10 mouse cellular contexts compared by ENCODE assay signal in genomic region chr14:22647879-22648611, GRCm38 (mm10).
DNase-seq lines count a peak whose midpoint lies in the region; ATAC-seq and TF ChIP-seq lines count a peak whose summit lies in the region.
"Had no signal": no experiment of that assay in that cellular context is flagged by ENCODE, and none has a peak within 500 bp of the region (broad histone marks: within the 10 kb centered on the region; RNA-seq: fewer than 3 reads in every experiment).

No protein-coding gene starts in this region.

- peak overlapping the region; percentile 76 for H3K27ac ChIP-seq in embryonic facial prominence, embryonic 10.5 days (replicated peaks)
- no peak overlapping the region for H3K27ac ChIP-seq in intestine, embryonic 15.5 days
- H3K27ac ChIP-seq in lung, embryonic 15.5 days: peak overlapping the region; percentile 53
- no peak overlapping the region for H3K27ac ChIP-seq in layer of hippocampus, adult 2 months
- H3K27ac ChIP-seq: limb, embryonic 13.5 days; neural tube, embryonic 12.5 days had no signal

- H3K36me3 ChIP-seq in embryonic facial prominence, embryonic 10.5 days (replicated peaks): no peaks in the 10 kb centered on the region
- no peaks in the 10 kb centered on the region for H3K36me3 ChIP-seq in intestine, embryonic 15.5 days
- H3K36me3 ChIP-seq in lung, embryonic 15.5 days: no peaks in the 10 kb centered on the region
- H3K36me3 ChIP-seq: limb, embryonic 13.5 days; neural tube, embryonic 12.5 days had no signal

- TF ChIP-seq POLR2A in brain, embryonic 14.5 days (IDR thresholded peaks at IDR 0.05; ENCODE audit: borderline replicate concordance, extremely low read depth, insufficient read depth, insufficient read length, poor library complexity, severe bottlenecking): no peak

- no peaks in the 10 kb centered on the region for H3K9me3 ChIP-seq in embryonic facial prominence, embryonic 10.5 days
- no peaks in the 10 kb centered on the region for H3K9me3 ChIP-seq in intestine, embryonic 15.5 days
- no peaks in the 10 kb centered on the region for H3K9me3 ChIP-seq in lung, embryonic 15.5 days
- H3K9me3 ChIP-seq: limb, embryonic 13.5 days; neural tube, embryonic 12.5 days had no signal

- peak; percentile 30 for DNase-seq in brain, embryonic 14.5 days (ENCODE audit: low read depth)
- peak; percentile 51 for DNase-seq in embryonic facial prominence, embryonic 10.5 days (ENCODE audit: low spot score)
- DNase-seq in thymus, adult 18-20 months: no peak
- DNase-seq in layer of hippocampus, adult 2 months (ENCODE audit: low spot score in 2 of 2): no peak
- DNase-seq in left cerebral cortex, postnatal 36 days (ENCODE audit: low spot score in 2 of 2): no peak

- 49% methylated on average over 9 of the region's 9 CpGs for WGBS in embryonic facial prominence, embryonic 10.5 days
- WGBS in intestine, embryonic 15.5 days: 33% methylated on average over 9 of the region's 9 CpGs
- WGBS in lung, embryonic 15.5 days: 22% methylated on average over 9 of the region's 9 CpGs

- no peak for TF ChIP-seq CTCF in brain, embryonic 14.5 days (IDR thresholded peaks at IDR 0.05; ENCODE audit: borderline replicate concordance, extremely low read depth, insufficient read depth, insufficient read length)
- no peak for TF ChIP-seq CTCF in layer of hippocampus, adult 2 months (conservative IDR thresholded peaks at IDR 0.05)

- peaks cover 40% of the 10 kb centered on the region for H3K27me3 ChIP-seq in embryonic facial prominence, embryonic 10.5 days (replicated peaks; ENCODE audit: low read depth, poor library complexity, severe bottlenecking)
- H3K27me3 ChIP-seq in intestine, embryonic 15.5 days (replicated peaks): no peaks in the 10 kb centered on the region
- H3K27me3 ChIP-seq in lung, embryonic 15.5 days: no peaks in the 10 kb centered on the region
- H3K27me3 ChIP-seq: neural tube, embryonic 12.5 days had no signal

- H3K4me1 ChIP-seq in embryonic facial prominence, embryonic 10.5 days: peaks cover 57% of the 10 kb centered on the region
- peaks cover 10% of the 10 kb centered on the region; the same call in 1 of the 2 replicates for H3K4me1 ChIP-seq in intestine, embryonic 15.5 days (replicated peaks)
- peaks cover 50% of the 10 kb centered on the region for H3K4me1 ChIP-seq in lung, embryonic 15.5 days

- intact Hi-C loops in left cerebral cortex, postnatal 36 days (cut with DNase I): no loop called here

- H3K4me3 ChIP-seq in embryonic facial prominence, embryonic 10.5 days: no peak overlapping the region
- H3K4me3 ChIP-seq in intestine, embryonic 15.5 days (replicated peaks): no peak overlapping the region
- H3K4me3 ChIP-seq in lung, embryonic 15.5 days: no peak overlapping the region
- H3K4me3 ChIP-seq in layer of hippocampus, adult 2 months: no peak overlapping the region
- H3K4me3 ChIP-seq: limb, embryonic 13.5 days; neural tube, embryonic 12.5 days had no signal

- H3K9ac ChIP-seq in intestine, embryonic 15.5 days: no peak overlapping the region
- no peak overlapping the region for H3K9ac ChIP-seq in lung, embryonic 15.5 days
- H3K9ac ChIP-seq: limb, embryonic 13.5 days; neural tube, embryonic 12.5 days had no signal

- H3K4me2 ChIP-seq in intestine, embryonic 15.5 days (replicated peaks): no peak overlapping the region
- H3K4me2 ChIP-seq in lung, embryonic 15.5 days: no peak overlapping the region
- H3K4me2 ChIP-seq: limb, embryonic 13.5 days; neural tube, embryonic 12.5 days had no signal

- ATAC-seq in intestine, embryonic 15.5 days: peak; percentile 51
- peak; percentile 88 for ATAC-seq in lung, embryonic 15.5 days (ENCODE audit: borderline replicate concordance, extremely low read depth, low FRiP score, low TSS enrichment)
- ATAC-seq in frontal cortex, adult (ENCODE audit: low TSS enrichment): no peak

Comparison
In these comparisons a context has a peak if more than half of its experiments do, and no peak if none do; other contexts are left out.
1. DNase-seq: peak in brain, embryonic 14.5 days (single experiment) and embryonic facial prominence, embryonic 10.5 days (single experiment); none in thymus, adult 18-20 months (0 of 2), layer of hippocampus, adult 2 months (0 of 2) and left cerebral cortex, postnatal 36 days (0 of 2).
2. H3K27ac ChIP-seq: peak in embryonic facial prominence, embryonic 10.5 days (single experiment) and lung, embryonic 15.5 days (single experiment); none in intestine, embryonic 15.5 days (single experiment) and layer of hippocampus, adult 2 months (single experiment).